Mouse (Mus musculus) forebrain, embryonic 15.5 days (tissue): ENCODE measurements at regions not wholly inside any gene's neighbourhood (a gene's known extent, or its start where the extent isn't known, plus 50 kb on each side); places are given as distances from the start of the nearest gene placed in this dataset.

ENCODE experiments used
- ATAC-seq: fragments of 200-750 bp; cut with Nextera tagmentation; replicated peaks from 2 replicates; pipeline ENCODE4 v1.8.0; 2017; ENCODE audit warnings: mild to moderate bottlenecking, moderate TSS enrichment, moderate library complexity
- H3K27ac ChIP-seq: fragments of 300-500 bp; sonication (generic); replicated peaks from 2 replicates; pipeline ENCODE4 v1.5.1; 2015; ENCODE audit warnings: mild to moderate bottlenecking, inconsistent platforms
- H3K27me3 ChIP-seq: fragments of 300-500 bp; sonication (generic); 2 replicates; pipeline ENCODE4 v1.6.1; 2015; ENCODE audit warnings: inconsistent platforms
- H3K36me3 ChIP-seq: fragments of 300-500 bp; sonication (generic); 2 replicates; pipeline ENCODE4 v1.6.1; 2015; ENCODE audit warnings: mild to moderate bottlenecking, inconsistent platforms
- H3K4me1 ChIP-seq: fragments of 300-500 bp; sonication (generic); 2 replicates; pipeline ENCODE4 v1.6.1; 2015; ENCODE audit warnings: inconsistent platforms
- H3K4me2 ChIP-seq: fragments of 300-500 bp; sonication (generic); replicated peaks from 2 replicates; pipeline ENCODE4 v1.6.1; 2015; ENCODE audit warnings: mild to moderate bottlenecking, inconsistent platforms
- H3K4me3 ChIP-seq: fragments of 300-500 bp; sonication (generic); 2 replicates; pipeline ENCODE4 v1.5.1; 2015; ENCODE audit warnings: mild to moderate bottlenecking, inconsistent platforms
- H3K9ac ChIP-seq: fragments of 300-500 bp; sonication (generic); replicated peaks from 2 replicates; pipeline ENCODE4 v1.6.1; 2015; ENCODE audit warnings: mild to moderate bottlenecking, inconsistent platforms
- H3K9me3 ChIP-seq: fragments of 300-500 bp; sonication (generic); 2 replicates; pipeline ENCODE4 v1.6.1; 2016; ENCODE audit warnings: inconsistent platforms
- WGBS: fragments of 180-500 bp; shearing (Covaris S2); methylation state at CpG from one replicate; pipeline ENCODE4 v1.1.7; 2015; ENCODE audit warnings: mixed read lengths; 5-methylcytosine and 5-hydroxymethylcytosine counted together

DNA sequence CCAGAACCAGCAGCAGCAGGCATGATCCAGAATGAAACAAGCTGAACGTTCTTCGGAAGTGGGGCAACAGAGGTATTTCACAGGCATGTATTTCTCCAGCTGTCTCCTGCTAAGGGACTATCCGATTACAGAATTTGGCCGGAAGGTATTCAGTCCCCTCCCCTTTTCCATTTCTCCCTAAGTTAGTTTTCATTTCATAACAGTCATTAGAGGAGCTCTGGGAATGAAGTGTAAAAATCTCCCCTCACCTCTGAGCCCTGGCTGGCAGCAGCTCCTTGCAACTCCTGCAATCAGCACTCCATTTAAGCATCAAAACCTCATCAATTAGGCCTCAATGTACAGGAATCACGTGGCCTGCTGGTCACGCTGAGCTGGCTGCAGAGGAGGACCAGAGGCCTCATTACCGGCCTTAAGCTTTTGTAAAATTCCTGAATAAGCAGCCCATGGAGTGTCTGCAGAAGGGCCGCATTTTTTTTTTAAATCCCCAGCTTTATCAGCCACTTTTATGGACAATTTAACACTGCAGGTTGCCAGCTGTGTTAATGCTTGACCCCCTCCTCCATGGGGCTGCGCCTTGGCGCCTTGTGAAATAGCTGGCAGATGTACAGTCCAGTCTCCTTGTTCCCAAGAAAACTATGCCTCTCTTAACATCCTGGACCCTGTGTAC lies 456.1 kb upstream of the Kirrel3 start:
- peaks cover 7% of the 10 kb centered on the region for H3K4me1 ChIP-seq
- H3K27me3 ChIP-seq, result no peaks in the 10 kb centered on the region
- ATAC-seq, result peak; percentile 61; the same call in 1 of the 2 replicates
- no peaks in the 10 kb centered on the region for H3K36me3 ChIP-seq
- H3K9ac ChIP-seq, result no peak overlapping the region
- no peak overlapping the region for H3K4me2 ChIP-seq
- H3K27ac ChIP-seq, result no peak overlapping the region
- WGBS, result 10% methylated on average over 10 of the region's 10 CpGs
- H3K4me3 ChIP-seq, result no peak overlapping the region
- H3K9me3 ChIP-seq, result no peaks in the 10 kb centered on the region

DNA sequence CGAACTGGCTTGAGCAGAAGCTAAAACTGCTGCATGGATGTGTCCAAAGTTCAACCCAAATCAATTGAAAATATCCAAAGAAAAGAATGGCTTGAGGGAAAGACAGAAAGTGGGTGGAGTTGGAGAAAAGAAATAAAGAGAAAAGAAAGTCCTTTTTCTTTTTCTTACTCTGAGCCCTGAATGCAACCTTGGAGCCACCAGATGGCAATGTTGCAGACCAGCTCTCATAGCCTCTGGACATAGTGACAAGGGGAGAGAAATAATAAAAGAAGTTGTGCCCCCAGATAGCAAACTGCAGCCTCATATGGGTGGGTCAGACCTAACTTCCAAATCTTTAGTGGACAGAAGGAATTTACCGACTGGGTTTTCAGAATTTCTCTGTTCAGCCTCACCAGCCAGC lies 431.3 kb upstream of the Kirrel3 start:
- no peaks in the 10 kb centered on the region for H3K9me3 ChIP-seq
- H3K4me3 ChIP-seq, result no peak overlapping the region
- 63% methylated on average over 2 of the region's 2 CpGs for WGBS
- H3K27me3 ChIP-seq, result no peaks in the 10 kb centered on the region
- no peak for ATAC-seq
- no peaks in the 10 kb centered on the region for H3K4me1 ChIP-seq
- no peak overlapping the region for H3K9ac ChIP-seq
- H3K4me2 ChIP-seq, result no peak overlapping the region
- H3K36me3 ChIP-seq, result no peaks in the 10 kb centered on the region
- no peak overlapping the region for H3K27ac ChIP-seq
